Mouse (Mus musculus) thymus, adult 2 months (tissue): ENCODE measurements at regions not wholly inside any gene's neighbourhood (a gene's known extent, or its start where the extent isn't known, plus 50 kb on each side); places are given as distances from the start of the nearest gene placed in this dataset.

Experiments used
- CTCF ChIP-seq: fragments of 200-500 bp; IDR thresholded peaks from 2 replicates; pipeline ENCODE4 v1.5.1; 2012; ENCODE audit warnings: mild to moderate bottlenecking, control low read depth, low read length, moderate library complexity, borderline replicate concordance; ENCODE audit not compliant: control insufficient read depth, poor library complexity, insufficient read depth; ENCODE audit errors: extremely low read depth
- POLR2A ChIP-seq: fragments of 200-500 bp; IDR thresholded peaks from 2 replicates; pipeline ENCODE4 v1.6.1; 2012; ENCODE audit warnings: mild to moderate bottlenecking, low read length, control low read depth, moderate library complexity; ENCODE audit not compliant: control insufficient read depth, poor library complexity, insufficient read depth; ENCODE audit errors: extremely low read depth

DNA sequence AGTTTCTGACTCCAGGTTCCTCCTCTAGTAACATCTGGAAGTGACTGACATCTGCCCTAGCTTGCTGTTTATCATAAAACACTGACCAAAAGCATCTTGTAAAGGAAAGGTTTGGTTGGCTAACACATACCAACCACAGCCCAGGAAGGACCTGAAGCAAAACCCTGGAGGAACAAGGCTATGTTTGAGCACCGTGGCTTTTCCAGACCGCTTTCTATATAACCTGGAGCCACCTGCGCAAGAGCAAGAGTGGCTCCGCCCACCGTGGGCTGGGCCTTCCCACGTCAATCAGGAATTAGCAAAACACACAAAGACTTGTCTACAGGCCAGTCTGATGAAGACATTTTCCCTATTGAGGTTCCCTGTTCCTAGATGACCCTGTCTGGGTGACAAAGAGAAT lies 177.5 kb upstream of the Dapk1 start:
- TF ChIP-seq CTCF (no peak), POLR2A (no peak)
